Mouse (Mus musculus) megakaryocyte, embryonic 14.5 days (primary cell): Measurements from ENCODE around the gene Gm17359.

ENCODE experiments used
- FLI1 ChIP-seq: IDR thresholded peaks from 2 replicates; pipeline ENCODE4 v1.6.1; 2012; ENCODE audit warnings: low read length, inconsistent platforms, mixed read lengths
- GATA1 ChIP-seq: IDR thresholded peaks from 3 replicates; pipeline ENCODE4 v1.6.1; 2012; ENCODE audit warnings: mixed read lengths, low read length, inconsistent platforms, borderline replicate concordance

GRCm38 (mm10) chr3:79314006-79314698 is 22.3 kb upstream of the Gm17359 start:
- no peak for TF ChIP-seq GATA1
- TF ChIP-seq FLI1: no peak
